Mouse (Mus musculus): ENCODE measurements around the gene C9. TPM values are rescaled to one million over a fixed set of nuclear protein-coding genes. Genes with fewer than 3 reads are reported as not detected.

Gene C9
- not detected in 2 replicates for polyA plus RNA-seq (2015; fragmentation: Nextera tagmentation; extraction: Ambion mirVana)

- Histone ChIP-seq H3K9ac (no peak within 1 kb of the TSS), H3K9me3 (no peaks in the 10 kb centered on the region), H3K27me3 (no peaks in the 10 kb centered on the region), H3K27ac (no peak within 1 kb of the TSS), H3K4me1 (replicated peaks) (0 out of 2 replicates have a peak, but pooled peaks cover 5% of the 10 kb centered on the region), H3K4me3 (no peak within 1 kb of the TSS), H3K36me3 (no peaks in the 10 kb centered on the region), H3K4me2 (no peak within 1 kb of the TSS)
- ATAC-seq (ENCODE audit: low FRiP score), result no peak
- WGBS, result 76% methylated on average over 2 of the region's 2 CpGs
Observed at GRCm38 (mm10) chr15:6445135-6445534, at the start of gene C9. C9 (plus strand) TSS chr15:6445327.

DNA sequence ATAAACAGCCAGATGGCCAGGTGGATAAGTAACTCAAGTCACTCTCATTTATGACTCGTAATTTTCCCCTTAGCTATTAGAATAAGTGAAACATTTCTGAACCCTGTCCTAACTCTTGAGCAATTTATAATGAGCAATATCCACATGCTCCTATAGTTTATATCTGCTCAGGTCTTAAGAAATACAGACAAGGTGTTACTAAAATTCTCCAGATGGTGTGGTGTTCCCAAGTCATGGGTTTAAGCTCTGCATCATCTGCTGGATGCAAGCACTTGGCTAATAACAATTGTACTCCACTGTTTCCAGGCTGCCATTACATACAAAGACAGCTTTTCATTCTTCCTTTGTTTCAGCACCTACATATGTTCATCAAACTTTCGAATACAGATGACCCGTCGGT lies 46.9 kb upstream of the C9 start:
- no peak for ATAC-seq (ENCODE audit: low FRiP score)
- Histone ChIP-seq H3K9ac (no peak overlapping the region), H3K9me3 (no peaks in the 10 kb centered on the region), H3K4me3 (no peak overlapping the region), H3K36me3 (no peaks in the 10 kb centered on the region), H3K27me3 (no peaks in the 10 kb centered on the region), H3K27ac (no peak overlapping the region), H3K4me2 (no peak overlapping the region), H3K4me1 (replicated peaks) (no peaks in the 10 kb centered on the region)
- 87% methylated on average over 4 of the region's 4 CpGs for WGBS

GRCm38 (mm10) chr15:6398881-6399280 lies 46.2 kb upstream of the C9 start:
- no peaks in the 10 kb centered on the region for H3K9me3 ChIP-seq
- no peaks in the 10 kb centered on the region for H3K4me1 ChIP-seq (replicated peaks)
- H3K4me3 ChIP-seq, result no peak overlapping the region
- H3K4me2 ChIP-seq, result no peak overlapping the region
- no peaks in the 10 kb centered on the region for H3K27me3 ChIP-seq
- no peaks in the 10 kb centered on the region for H3K36me3 ChIP-seq
- 91% methylated on average over 6 of the region's 6 CpGs for WGBS
- no peak overlapping the region for H3K9ac ChIP-seq
- H3K27ac ChIP-seq, result no peak overlapping the region
- ATAC-seq (ENCODE audit: low FRiP score), result no peak

GRCm38 (mm10) chr15:6400115-6400514 lies 45.0 kb upstream of the C9 start:
- Histone ChIP-seq H3K27ac (no peak overlapping the region), H3K9me3 (no peaks in the 10 kb centered on the region), H3K9ac (no peak overlapping the region), H3K4me3 (no peak overlapping the region), H3K27me3 (no peaks in the 10 kb centered on the region), H3K36me3 (no peaks in the 10 kb centered on the region), H3K4me2 (no peak overlapping the region), H3K4me1 (replicated peaks) (no peaks in the 10 kb centered on the region)
- ATAC-seq (ENCODE audit: low FRiP score), result no peak
- 86% methylated on average over 8 of the region's 8 CpGs for WGBS

- no peak for ATAC-seq (ENCODE audit: low FRiP score)
- H3K4me1 ChIP-seq (replicated peaks), result no peaks in the 10 kb centered on the region
- no peak overlapping the region for H3K27ac ChIP-seq
- H3K9me3 ChIP-seq, result no peaks in the 10 kb centered on the region
- 82% methylated on average over 2 of the region's 2 CpGs for WGBS
- no peak overlapping the region for H3K4me3 ChIP-seq
- H3K36me3 ChIP-seq, result no peaks in the 10 kb centered on the region
- no peaks in the 10 kb centered on the region for H3K27me3 ChIP-seq
- no peak overlapping the region for H3K4me2 ChIP-seq
- no peak overlapping the region for H3K9ac ChIP-seq
Observed at GRCm38 (mm10) chr15:6402433-6402832, 42.7 kb upstream of the C9 start.

DNA sequence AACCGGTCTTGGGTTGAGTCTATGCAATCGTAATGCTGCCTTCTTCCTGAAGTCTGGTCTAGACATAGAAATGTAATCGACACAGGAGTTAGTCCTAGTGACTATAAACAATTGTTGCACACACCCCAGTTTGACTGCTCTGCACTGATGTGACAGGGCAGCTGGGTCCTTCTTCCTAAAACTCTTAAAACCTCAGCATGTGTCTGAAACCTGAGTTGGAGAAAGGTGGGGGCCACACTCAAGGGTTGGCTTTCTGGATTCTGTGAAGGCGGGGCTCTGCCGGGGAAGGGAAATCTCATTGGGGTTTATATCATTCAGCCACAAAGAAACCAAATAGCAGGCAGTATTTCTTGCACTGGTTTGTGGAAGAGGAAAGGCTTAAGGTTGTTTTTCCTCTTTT lies 41.0 kb upstream of the C9 start:
- Histone ChIP-seq H3K36me3 (no peaks in the 10 kb centered on the region), H3K4me2 (no peak overlapping the region), H3K27ac (no peak overlapping the region), H3K4me1 (replicated peaks) (no peaks in the 10 kb centered on the region), H3K4me3 (no peak overlapping the region), H3K9ac (no peak overlapping the region), H3K9me3 (no peaks in the 10 kb centered on the region), H3K27me3 (no peaks in the 10 kb centered on the region)
- 90% methylated on average over 5 of the region's 5 CpGs for WGBS
- no peak for ATAC-seq (ENCODE audit: low FRiP score)

DNA sequence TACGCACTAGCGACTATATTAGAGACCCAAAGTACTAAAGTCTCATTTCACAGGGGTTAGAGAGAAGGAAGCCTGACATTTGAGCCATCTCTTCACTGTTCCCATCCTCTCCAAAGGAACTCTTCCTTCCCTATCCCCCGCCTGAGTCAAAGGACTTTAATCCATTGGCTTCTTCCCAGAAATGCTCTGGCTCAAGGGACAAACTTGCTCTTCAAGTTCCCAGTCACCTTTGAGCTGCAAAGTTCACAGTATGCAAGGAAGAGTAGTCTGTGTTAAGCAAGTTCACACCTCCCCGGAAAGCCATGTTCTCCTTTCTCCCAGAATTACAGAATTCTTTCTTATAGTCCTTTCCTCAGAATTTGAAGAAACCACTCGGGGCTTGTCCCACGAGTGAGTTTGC lies 38.4 kb upstream of the C9 start:
- no peak overlapping the region for H3K4me3 ChIP-seq
- H3K9ac ChIP-seq, result no peak overlapping the region
- no peaks in the 10 kb centered on the region for H3K9me3 ChIP-seq
- H3K27me3 ChIP-seq, result no peaks in the 10 kb centered on the region
- H3K36me3 ChIP-seq, result no peaks in the 10 kb centered on the region
- no peak overlapping the region for H3K27ac ChIP-seq
- no peak overlapping the region for H3K4me2 ChIP-seq
- no peaks in the 10 kb centered on the region for H3K4me1 ChIP-seq (replicated peaks)
- ATAC-seq (ENCODE audit: low FRiP score), result no peak
- WGBS, result 86% methylated on average over 6 of the region's 6 CpGs

DNA sequence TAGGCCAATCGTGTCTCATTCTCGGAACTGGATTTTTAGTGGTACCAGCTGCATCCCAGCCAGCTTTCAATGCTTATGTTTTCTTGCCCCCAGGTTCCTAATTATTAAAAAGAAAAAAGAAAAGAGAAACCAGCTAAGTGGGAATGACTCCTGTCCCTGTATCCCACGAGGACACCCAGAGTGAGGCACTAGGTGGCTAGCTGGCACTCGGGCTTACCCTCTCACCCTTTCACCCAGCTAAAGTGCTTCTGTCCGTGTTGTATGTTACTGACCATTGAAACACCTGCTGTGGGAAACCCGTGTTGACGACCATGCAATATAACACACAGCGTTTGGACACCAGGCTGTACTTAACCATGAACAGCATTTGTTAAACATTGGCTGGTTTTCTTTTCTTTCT lies 36.1 kb upstream of the C9 start:
- 87% methylated on average over 8 of the region's 8 CpGs for WGBS
- Histone ChIP-seq H3K4me3 (no peak overlapping the region), H3K36me3 (no peaks in the 10 kb centered on the region), H3K9ac (no peak overlapping the region), H3K27ac (no peak overlapping the region), H3K9me3 (no peaks in the 10 kb centered on the region), H3K4me2 (no peak overlapping the region), H3K27me3 (no peaks in the 10 kb centered on the region), H3K4me1 (replicated peaks) (no peaks in the 10 kb centered on the region)
- no peak for ATAC-seq (ENCODE audit: low FRiP score)

DNA sequence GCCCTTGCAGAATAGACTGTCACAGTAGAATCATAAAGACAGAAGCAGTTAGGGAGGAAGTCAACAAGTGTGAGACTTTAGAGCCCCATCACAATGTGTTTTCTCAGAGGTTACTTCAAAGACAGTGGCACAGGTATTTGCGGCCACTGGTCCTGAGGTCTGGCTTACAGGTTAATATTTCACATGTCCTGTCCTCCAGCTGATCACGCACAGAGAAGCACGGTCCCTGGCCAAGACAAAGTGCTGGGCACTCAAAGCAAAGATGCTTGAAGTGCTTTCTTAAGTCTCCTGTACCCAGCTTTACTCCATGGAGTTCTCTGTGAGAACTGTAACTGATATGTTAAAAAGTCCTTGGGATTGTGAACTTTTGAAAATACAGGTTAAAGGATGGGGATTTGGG lies 35.0 kb upstream of the C9 start:
- H3K36me3 ChIP-seq, result no peaks in the 10 kb centered on the region
- H3K9ac ChIP-seq, result no peak overlapping the region
- no peaks in the 10 kb centered on the region for H3K9me3 ChIP-seq
- no peaks in the 10 kb centered on the region for H3K4me1 ChIP-seq (replicated peaks)
- no peak for ATAC-seq (ENCODE audit: low FRiP score)
- H3K4me2 ChIP-seq, result no peak overlapping the region
- no peaks in the 10 kb centered on the region for H3K27me3 ChIP-seq
- H3K4me3 ChIP-seq, result no peak overlapping the region
- no peak overlapping the region for H3K27ac ChIP-seq
- 96% methylated on average over 3 of the region's 3 CpGs for WGBS

DNA sequence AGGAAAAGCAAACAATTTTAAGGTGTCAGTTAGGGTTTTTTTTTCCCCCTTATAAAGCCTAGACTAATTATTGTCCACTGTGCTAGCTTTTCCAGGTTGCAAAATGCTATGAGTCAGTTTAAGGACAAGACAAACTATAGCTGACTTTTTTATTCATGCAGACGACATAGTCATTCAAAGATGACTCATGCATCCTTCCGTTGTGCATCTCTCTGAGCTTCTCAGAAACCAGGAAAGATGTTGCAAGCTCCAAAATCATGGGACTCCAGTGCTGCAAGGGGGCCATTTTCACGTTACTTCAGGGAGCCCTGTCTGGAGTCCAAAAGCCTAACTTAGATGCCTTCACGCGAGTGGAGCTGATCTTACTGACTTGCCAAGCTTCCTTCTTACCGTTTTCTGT lies 33.8 kb upstream of the C9 start:
- Histone ChIP-seq H3K9me3 (no peaks in the 10 kb centered on the region), H3K4me2 (no peak overlapping the region), H3K27me3 (no peaks in the 10 kb centered on the region), H3K36me3 (no peaks in the 10 kb centered on the region), H3K27ac (no peak overlapping the region), H3K9ac (no peak overlapping the region), H3K4me1 (replicated peaks) (no peaks in the 10 kb centered on the region), H3K4me3 (no peak overlapping the region)
- WGBS, result 92% methylated on average over 6 of the region's 6 CpGs
- ATAC-seq (ENCODE audit: low FRiP score), result no peak

- Histone ChIP-seq H3K9me3 (no peaks in the 10 kb centered on the region), H3K4me1 (replicated peaks) (no peaks in the 10 kb centered on the region), H3K4me3 (no peak overlapping the region), H3K9ac (no peak overlapping the region), H3K4me2 (no peak overlapping the region), H3K27ac (no peak overlapping the region), H3K36me3 (no peaks in the 10 kb centered on the region), H3K27me3 (no peaks in the 10 kb centered on the region)
- WGBS, result 91% methylated on average over 5 of the region's 5 CpGs
- ATAC-seq (ENCODE audit: low FRiP score), result no peak
Observed at GRCm38 (mm10) chr15:6415317-6415716, 29.8 kb upstream of the C9 start.

- ATAC-seq (ENCODE audit: low FRiP score), result no peak
- H3K27ac ChIP-seq, result no peak overlapping the region
Observed at GRCm38 (mm10) chr15:6431777-6432176, 13.3 kb upstream of the C9 start.

GRCm38 (mm10) chr15:6432411-6432810 lies 12.7 kb upstream of the C9 start:
- Histone ChIP-seq H3K4me1 (replicated peaks) (no peaks in the 10 kb centered on the region), H3K27ac (no peak overlapping the region), H3K36me3 (no peaks in the 10 kb centered on the region), H3K4me3 (no peak overlapping the region), H3K9me3 (no peaks in the 10 kb centered on the region), H3K27me3 (no peaks in the 10 kb centered on the region), H3K9ac (no peak overlapping the region), H3K4me2 (no peak overlapping the region)
- 74% methylated on average over 7 of the region's 7 CpGs for WGBS
- ATAC-seq (ENCODE audit: low FRiP score), result peak; percentile 74

More at GRCm38 (mm10) chr15:6431777-6432176, 13.3 kb upstream of the C9 start:
- Histone ChIP-seq H3K27me3 (no peaks in the 10 kb centered on the region), H3K4me2 (no peak overlapping the region), H3K36me3 (no peaks in the 10 kb centered on the region), H3K4me3 (no peak overlapping the region), H3K9me3 (no peaks in the 10 kb centered on the region), H3K9ac (no peak overlapping the region), H3K4me1 (replicated peaks) (no peaks in the 10 kb centered on the region)
- 42% methylated on average over 7 of the region's 7 CpGs for WGBS

- H3K27me3 ChIP-seq, result no peaks in the 10 kb centered on the region
- no peak overlapping the region for H3K4me2 ChIP-seq
- 92% methylated on average over 7 of the region's 7 CpGs for WGBS
- H3K9me3 ChIP-seq, result no peaks in the 10 kb centered on the region
- no peaks in the 10 kb centered on the region for H3K4me1 ChIP-seq (replicated peaks)
- no peak overlapping the region for H3K27ac ChIP-seq
- ATAC-seq (ENCODE audit: low FRiP score), result no peak
- no peak overlapping the region for H3K4me3 ChIP-seq
- H3K9ac ChIP-seq, result no peak overlapping the region
- no peaks in the 10 kb centered on the region for H3K36me3 ChIP-seq
Observed at GRCm38 (mm10) chr15:6435281-6435680, 9.8 kb upstream of the C9 start.

All from hindbrain, embryonic 13.5 days (tissue).